Mouse (Mus musculus): Measurements from ENCODE around the gene Nostrin. TPM values are rescaled to one million over a fixed set of nuclear protein-coding genes. Genes with fewer than 3 reads are reported as not detected.

Gene Nostrin
- 0.81 and 2.0 TPM in 2 replicates for polyA plus RNA-seq (2012; rRNA removed)

DNA sequence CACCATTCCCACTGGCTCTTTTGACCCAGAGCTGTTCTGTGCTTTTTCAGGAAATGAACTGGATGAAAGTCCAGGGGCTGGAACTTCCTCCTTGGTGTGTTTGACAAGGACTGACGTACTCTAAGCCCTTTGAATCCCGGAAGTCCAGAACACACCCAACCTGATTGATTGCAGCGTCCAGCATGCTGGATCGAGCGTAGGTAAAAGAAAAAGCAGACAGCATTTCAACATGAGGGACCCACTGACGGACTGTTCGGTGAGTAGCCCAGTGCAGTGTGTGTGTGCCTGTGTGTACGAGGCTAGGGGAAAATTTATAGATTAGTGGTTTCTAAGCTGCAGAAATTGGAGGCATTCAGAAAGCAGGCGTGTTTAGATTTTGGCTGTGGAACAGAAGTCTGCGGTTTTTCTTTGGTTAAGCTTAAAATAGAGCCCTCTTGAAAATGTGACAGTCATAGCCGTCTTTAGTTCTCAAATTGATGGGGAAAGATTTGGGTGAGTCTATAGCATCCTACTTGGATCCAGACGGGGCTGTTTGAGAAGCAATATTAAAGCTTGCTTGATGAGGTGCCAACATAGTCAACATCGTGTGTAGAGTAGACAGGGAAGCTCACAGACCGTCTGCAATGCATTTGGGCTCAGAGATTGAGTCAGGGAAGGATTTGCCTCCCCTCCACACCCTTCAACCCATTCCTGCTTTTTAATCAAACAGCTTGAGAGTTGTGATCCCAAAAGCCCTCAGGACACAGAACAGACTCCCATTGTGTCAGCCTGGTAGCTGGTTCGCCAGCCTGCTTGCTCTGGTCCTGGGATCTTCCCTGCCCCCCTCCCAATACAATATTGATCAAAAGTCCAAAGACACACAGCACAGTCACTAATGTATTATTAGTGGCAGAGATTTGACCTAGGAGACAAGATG lies at the start of gene Nostrin:
Gene Nostrin, plus strand, starts transcription at position 140 of the 916 bp plus-strand sequence.

GRCm38 (mm10) chr2:69205791-69206351 lies 70.3 kb downstream of the Nostrin start, which contains the start of gene Spc25:
Gene Spc25, minus strand, starts transcription at chr2:69206194.

GRCm38 (mm10) chr2:69210773-69211172 lies 75.2 kb downstream of the Nostrin start, which contains the start of gene G6pc2:
Gene G6pc2, plus strand, starts transcription at chr2:69211073.

Other genes starting within 250 kb of the Nostrin start
- 108 and 136 TPM in 2 replicates for gene Spc25, start 70.4 kb downstream of the Nostrin start, polyA plus RNA-seq (2012; rRNA removed)
- 0.17 and 0.29 TPM in 2 replicates for gene G6pc2, start 75.3 kb downstream of the Nostrin start, polyA plus RNA-seq (2012; rRNA removed)
- 0.04 and 0.10 TPM in 2 replicates for gene Abcb11, start 206.8 kb downstream of the Nostrin start, polyA plus RNA-seq (2012; rRNA removed)
- 0.01 TPM in 1 of 2 replicates, not detected in the other for gene Dhrs9, start 244.6 kb downstream of the Nostrin start, polyA plus RNA-seq (2012; rRNA removed)

Measured in central nervous system, embryonic 11.5 days (tissue).